In genomic region chrX:152644827-152645226, GRCm38 (mm10) we compare ENCODE assay signal across 19 mouse cellular contexts.
DNase-seq lines count a peak whose midpoint lies in the region; ATAC-seq and TF ChIP-seq lines count a peak whose summit lies in the region.
"Had no signal": no experiment of that assay in that cellular context is flagged by ENCODE, and none has a peak within 500 bp of the region (broad histone marks: within the 10 kb centered on the region; RNA-seq: fewer than 3 reads in every experiment).

No protein-coding gene starts in this region.

- H3K4me2 ChIP-seq in forebrain, embryonic 11.5 days (ENCODE audit: low read depth, low read length, severe bottlenecking): no peak overlapping the region
- H3K4me2 ChIP-seq in forebrain, embryonic 15.5 days (replicated peaks): no peak overlapping the region
- peak overlapping the region; percentile 38 for H3K4me2 ChIP-seq in midbrain, postnatal 0 days (ENCODE audit: low read depth, low read length, poor library complexity, severe bottlenecking)
- no peak overlapping the region for H3K4me2 ChIP-seq in stomach, postnatal 0 days (replicated peaks; ENCODE audit: low read depth)
- H3K4me2 ChIP-seq: heart, embryonic 15.5 days; stomach, embryonic 15.5 days had no signal

- H3K9ac ChIP-seq in forebrain, embryonic 11.5 days (ENCODE audit: low read length): no peak overlapping the region
- H3K9ac ChIP-seq in forebrain, embryonic 15.5 days (replicated peaks): no peak overlapping the region
- no peak overlapping the region for H3K9ac ChIP-seq in midbrain, postnatal 0 days (replicated peaks; ENCODE audit: low read length, poor library complexity, severe bottlenecking)
- no peak overlapping the region for H3K9ac ChIP-seq in stomach, postnatal 0 days (ENCODE audit: low read length)
- H3K9ac ChIP-seq: heart, embryonic 15.5 days; liver, postnatal 0 days; stomach, embryonic 15.5 days had no signal

- no peak for TF ChIP-seq CTCF in midbrain, postnatal 0 days (IDR thresholded peaks at IDR 0.05)
- no peak for TF ChIP-seq CTCF in stomach, postnatal 0 days (IDR thresholded peaks at IDR 0.05; ENCODE audit: low read depth)

- H3K36me3 ChIP-seq in forebrain, embryonic 11.5 days (ENCODE audit: control insufficient read depth, insufficient read depth, low read length): no peaks in the 10 kb centered on the region
- no peaks in the 10 kb centered on the region for H3K36me3 ChIP-seq in forebrain, embryonic 15.5 days
- no peaks in the 10 kb centered on the region for H3K36me3 ChIP-seq in hindbrain, embryonic 10.5 days
- no peaks in the 10 kb centered on the region for H3K36me3 ChIP-seq in midbrain, postnatal 0 days (ENCODE audit: insufficient read depth, low read length)
- H3K36me3 ChIP-seq in stomach, postnatal 0 days (ENCODE audit: control insufficient read depth, insufficient read depth, low read length): no peaks in the 10 kb centered on the region
- H3K36me3 ChIP-seq: heart, embryonic 15.5 days; stomach, embryonic 15.5 days had no signal

- H3K27ac ChIP-seq in forebrain, embryonic 11.5 days (ENCODE audit: low read depth, low read length): no peak overlapping the region
- H3K27ac ChIP-seq in forebrain, embryonic 15.5 days (replicated peaks): no peak overlapping the region
- H3K27ac ChIP-seq in hindbrain, embryonic 10.5 days: no peak overlapping the region
- no peak overlapping the region for H3K27ac ChIP-seq in midbrain, postnatal 0 days (ENCODE audit: low read depth, low read length)
- H3K27ac ChIP-seq in stomach, postnatal 0 days (replicated peaks): no peak overlapping the region
- H3K27ac ChIP-seq: heart, embryonic 15.5 days; stomach, embryonic 15.5 days had no signal

- no peaks in the 10 kb centered on the region for H3K9me3 ChIP-seq in forebrain, embryonic 11.5 days (ENCODE audit: control insufficient read depth, low read length)
- H3K9me3 ChIP-seq in forebrain, embryonic 15.5 days: no peaks in the 10 kb centered on the region
- H3K9me3 ChIP-seq in hindbrain, embryonic 10.5 days: no peaks in the 10 kb centered on the region
- no peaks in the 10 kb centered on the region for H3K9me3 ChIP-seq in midbrain, postnatal 0 days (ENCODE audit: low read length)
- H3K9me3 ChIP-seq in stomach, postnatal 0 days (ENCODE audit: control insufficient read depth, low read length): no peaks in the 10 kb centered on the region
- H3K9me3 ChIP-seq: forebrain, embryonic 13.5 days; heart, embryonic 15.5 days; stomach, embryonic 15.5 days had no signal

- DNase-seq in forebrain, embryonic 11.5 days (ENCODE audit: low spot score): no peak
- DNase-seq in ES-CJ7 (ENCODE audit: low read depth, low spot score) (peak; percentile 50), MN1 (ENCODE audit: low spot score) (no peak)
- DNase-seq in hindbrain, embryonic 10.5 days (ENCODE audit: low spot score): peak; percentile 21
- DNase-seq in midbrain, postnatal 0 days (ENCODE audit: low spot score): no peak
- DNase-seq in stomach, postnatal 0 days (ENCODE audit: low spot score): no peak
- no peak for DNase-seq in frontal cortex, postnatal 14 days (ENCODE audit: low spot score in 2 of 2)
- DNase-seq: adrenal gland, postnatal 25 days; cerebellum, postnatal 14 days; kidney, postnatal 4 days; liver, postnatal 0 days; lung, postnatal 4 days; thymus, postnatal 25 days had no signal

- no peak for TF ChIP-seq EP300 in stomach, postnatal 0 days (optimal IDR thresholded peaks at IDR 0.05)

- WGBS in forebrain, embryonic 11.5 days: 24% methylated on average over 4 of the region's 4 CpGs
- WGBS in forebrain, embryonic 15.5 days: 24% methylated on average over 4 of the region's 4 CpGs
- 44% methylated on average over 4 of the region's 4 CpGs for whole genome bisulfite sequencing in hindbrain, embryonic 10.5 days
- 28% methylated on average over 4 of the region's 4 CpGs for WGBS in midbrain, postnatal 0 days
- WGBS in stomach, postnatal 0 days: 34% methylated on average over 4 of the region's 4 CpGs

- H3K4me1 ChIP-seq in forebrain, embryonic 11.5 days (replicated peaks; ENCODE audit: control insufficient read depth, insufficient read depth, low read length): peaks cover 3% of the 10 kb centered on the region; the same call in 1 of the 2 replicates
- peaks cover 3% of the 10 kb centered on the region; the same call in 1 of the 2 replicates for H3K4me1 ChIP-seq in forebrain, embryonic 15.5 days
- H3K4me1 ChIP-seq in hindbrain, embryonic 10.5 days (replicated peaks): peaks cover 14% of the 10 kb centered on the region
- H3K4me1 ChIP-seq in midbrain, postnatal 0 days (ENCODE audit: insufficient read depth, low read length): no peaks in the 10 kb centered on the region
- no peaks in the 10 kb centered on the region for H3K4me1 ChIP-seq in stomach, postnatal 0 days (replicated peaks; ENCODE audit: control insufficient read depth, insufficient read depth)
- H3K4me1 ChIP-seq: heart, embryonic 15.5 days; stomach, embryonic 15.5 days had no signal

- peak; percentile 27; the same call in 1 of the 2 replicates for ATAC-seq in forebrain, embryonic 11.5 days (replicated peaks; ENCODE audit: low FRiP score)
- no peak for ATAC-seq in forebrain, embryonic 15.5 days (replicated peaks)
- no peak for ATAC-seq in midbrain, postnatal 0 days (ENCODE audit: low FRiP score)
- no peak for ATAC-seq in stomach, postnatal 0 days (ENCODE audit: low FRiP score, low TSS enrichment)
- ATAC-seq: intestine, postnatal 0 days; liver, postnatal 0 days had no signal

- H3K27me3 ChIP-seq in forebrain, embryonic 11.5 days (ENCODE audit: control insufficient read depth, insufficient read depth, low read length): peaks cover 10% of the 10 kb centered on the region
- no peaks in the 10 kb centered on the region for H3K27me3 ChIP-seq in forebrain, embryonic 15.5 days
- peaks cover 43% of the 10 kb centered on the region for H3K27me3 ChIP-seq in hindbrain, embryonic 10.5 days (ENCODE audit: insufficient read depth, poor library complexity, severe bottlenecking)
- no peaks in the 10 kb centered on the region for H3K27me3 ChIP-seq in midbrain, postnatal 0 days (ENCODE audit: insufficient read depth, low read length)
- no peaks in the 10 kb centered on the region for H3K27me3 ChIP-seq in stomach, postnatal 0 days (ENCODE audit: control insufficient read depth, insufficient read depth, low read length)
- H3K27me3 ChIP-seq: CH12.LX; heart, embryonic 15.5 days; stomach, embryonic 15.5 days had no signal

- H3K4me3 ChIP-seq in forebrain, embryonic 11.5 days (ENCODE audit: low read depth, low read length): no peak overlapping the region
- no peak overlapping the region for H3K4me3 ChIP-seq in forebrain, embryonic 15.5 days
- no peak overlapping the region for H3K4me3 ChIP-seq in hindbrain, embryonic 10.5 days
- peak overlapping the region; percentile 42 for H3K4me3 ChIP-seq in midbrain, postnatal 0 days (ENCODE audit: low read depth, low read length)
- no peak overlapping the region for H3K4me3 ChIP-seq in stomach, postnatal 0 days (ENCODE audit: low read depth, low read length)
- H3K4me3 ChIP-seq: heart, embryonic 15.5 days; stomach, embryonic 15.5 days had no signal

Comparison
In these comparisons a context has a peak if more than half of its experiments do, and no peak if none do; other contexts are left out.
1. DNase-seq: peak in ES-CJ7 (single experiment) and hindbrain, embryonic 10.5 days (single experiment); none in forebrain, embryonic 11.5 days (single experiment), midbrain, postnatal 0 days (single experiment), stomach, postnatal 0 days (single experiment), MN1 (single experiment) and frontal cortex, postnatal 14 days (0 of 2).